Mouse (Mus musculus): ENCODE results near the gene Chic2.

Gene Chic2

GRCm38 (mm10) chr5:75044310-75044904, at the start of gene Chic2:
Gene Chic2, minus strand, starts transcription at chr5:75044774.
- DNase-seq (ENCODE audit: inconsistent ontology term): peak; percentile 84

- no peak for DNase-seq (ENCODE audit: inconsistent ontology term)
These were observed 41.3 kb upstream of the Chic2 start for GRCm38 (mm10) chr5:75085906-75086305.

DNA sequence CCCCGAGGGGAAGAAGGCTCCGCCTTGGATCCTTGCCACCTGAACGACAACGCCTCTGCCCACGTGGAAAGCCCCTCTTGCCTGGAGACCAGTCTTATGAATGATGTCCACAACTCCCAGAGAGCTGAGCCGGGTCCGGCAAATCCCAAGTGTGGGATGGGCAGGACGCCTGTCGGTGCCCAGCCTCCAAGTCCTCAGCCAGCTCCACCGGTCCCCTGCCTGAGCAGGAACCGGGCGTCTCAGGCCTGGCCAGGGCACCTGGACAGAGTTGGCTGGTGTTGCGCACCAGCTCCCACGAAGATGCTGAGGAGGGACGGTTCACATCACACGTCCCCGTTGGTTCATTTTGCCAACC, 40.9 kb upstream of the Chic2 start:
- no peak for DNase-seq (ENCODE audit: inconsistent ontology term)

- DNase-seq (ENCODE audit: inconsistent ontology term): no peak
These were observed 40.4 kb upstream of the Chic2 start for GRCm38 (mm10) chr5:75084871-75085520.

DNA sequence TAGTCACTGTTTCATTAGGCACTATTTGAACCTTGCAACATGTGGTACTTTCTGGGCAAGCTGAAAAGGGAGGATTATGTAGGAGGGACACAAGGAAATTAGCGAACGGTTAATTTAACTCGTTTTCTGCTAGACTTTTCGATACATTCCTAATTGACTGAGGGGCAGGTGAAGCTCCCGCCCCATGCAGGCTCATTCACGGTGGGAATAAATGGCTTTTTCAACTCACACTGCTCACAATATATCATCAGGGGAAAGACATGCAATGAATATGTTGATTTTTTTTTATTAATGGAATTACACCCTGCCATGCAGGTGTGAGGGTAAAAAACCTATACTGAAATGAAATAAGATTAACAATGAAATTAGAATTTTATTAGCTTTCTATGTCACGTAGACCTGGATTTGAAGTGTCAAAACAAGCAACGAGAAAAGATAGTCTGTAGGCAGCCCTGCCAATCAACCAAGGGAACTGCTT, 39.9 kb upstream of the Chic2 start:
- no peak for DNase-seq (ENCODE audit: inconsistent ontology term)

- DNase-seq (ENCODE audit: inconsistent ontology term): peak; percentile 40
These were observed 39.2 kb upstream of the Chic2 start for GRCm38 (mm10) chr5:75083591-75084392.

GRCm38 (mm10) chr5:75083061-75083460, 38.5 kb upstream of the Chic2 start:
- DNase-seq (ENCODE audit: inconsistent ontology term): no peak

DNA sequence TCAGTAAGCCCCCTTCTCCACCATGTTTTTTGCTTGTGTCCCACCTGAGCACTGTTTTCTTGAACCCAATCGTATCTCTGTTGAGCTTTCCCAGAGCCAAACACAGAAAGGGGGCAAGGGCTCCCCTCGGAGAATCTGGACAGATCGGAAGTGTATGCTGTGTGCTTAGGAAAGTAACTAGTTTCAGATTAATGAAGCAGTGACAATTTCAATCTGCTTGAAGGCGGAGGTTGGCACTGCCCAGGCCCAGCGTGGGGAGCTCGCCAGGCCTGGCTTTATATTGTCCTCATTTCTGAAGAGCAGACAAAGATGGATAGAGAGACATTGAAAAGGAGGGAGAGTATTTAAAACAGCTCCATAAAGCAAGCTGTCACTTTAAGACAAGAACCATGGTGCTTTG, 37.9 kb upstream of the Chic2 start:
- DNase-seq (ENCODE audit: inconsistent ontology term): no peak

GRCm38 (mm10) chr5:75079564-75079963, 35.0 kb upstream of the Chic2 start:
- DNase-seq (ENCODE audit: inconsistent ontology term): no peak

DNA sequence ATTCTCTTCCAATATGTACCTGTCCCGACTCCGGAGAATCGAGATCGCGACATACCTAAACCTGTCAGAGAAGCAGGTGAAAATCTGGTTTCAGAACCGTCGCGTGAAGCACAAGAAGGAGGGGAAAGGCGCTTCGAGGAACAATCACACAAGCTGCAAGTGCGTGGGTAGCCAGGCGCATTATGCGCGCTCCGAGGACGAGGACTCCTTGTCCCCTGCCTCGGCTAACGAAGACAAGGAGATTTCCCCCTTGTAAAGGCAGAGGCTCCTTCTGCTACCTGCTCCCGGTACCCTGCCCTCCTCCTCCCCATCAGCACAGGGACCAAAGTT, 32.4 kb upstream of the Chic2 start:
- DNase-seq (ENCODE audit: inconsistent ontology term): no peak

DNA sequence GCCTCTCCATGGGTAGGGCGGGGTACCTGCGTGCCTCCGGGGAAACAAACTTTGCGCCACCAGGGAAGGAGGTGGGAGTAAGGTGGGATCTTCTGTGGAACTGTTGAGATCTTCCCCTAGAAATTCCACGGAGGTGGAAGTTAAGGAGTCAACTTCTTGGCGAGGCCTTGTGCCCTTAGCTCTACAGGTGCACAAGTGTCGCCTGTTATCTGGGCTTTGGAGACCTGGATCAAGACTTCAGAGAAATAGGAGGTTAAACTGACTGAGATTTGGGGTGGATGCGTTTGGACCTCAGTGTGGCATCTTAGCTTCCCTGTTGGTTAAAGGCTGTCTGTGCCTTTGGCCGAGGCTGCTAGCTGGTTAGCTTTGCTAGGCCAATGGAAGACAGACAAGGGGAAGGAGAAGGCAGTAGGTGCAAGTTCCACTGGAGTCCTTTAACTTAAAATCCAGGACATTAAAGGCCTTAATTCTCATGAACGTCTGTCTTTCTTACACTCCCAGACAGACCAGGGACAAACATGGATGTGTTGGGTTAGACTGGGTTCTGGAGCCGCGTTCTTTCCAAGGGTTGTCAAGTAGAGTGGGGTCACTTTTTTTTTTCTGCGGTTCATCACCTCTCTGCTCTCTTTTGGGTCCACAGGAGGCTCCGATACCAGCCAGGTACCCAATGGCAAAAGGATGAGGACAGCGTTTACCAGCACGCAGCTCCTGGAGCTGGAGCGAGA, 31.9 kb upstream of the Chic2 start:
- DNase-seq (ENCODE audit: inconsistent ontology term): no peak

DNA sequence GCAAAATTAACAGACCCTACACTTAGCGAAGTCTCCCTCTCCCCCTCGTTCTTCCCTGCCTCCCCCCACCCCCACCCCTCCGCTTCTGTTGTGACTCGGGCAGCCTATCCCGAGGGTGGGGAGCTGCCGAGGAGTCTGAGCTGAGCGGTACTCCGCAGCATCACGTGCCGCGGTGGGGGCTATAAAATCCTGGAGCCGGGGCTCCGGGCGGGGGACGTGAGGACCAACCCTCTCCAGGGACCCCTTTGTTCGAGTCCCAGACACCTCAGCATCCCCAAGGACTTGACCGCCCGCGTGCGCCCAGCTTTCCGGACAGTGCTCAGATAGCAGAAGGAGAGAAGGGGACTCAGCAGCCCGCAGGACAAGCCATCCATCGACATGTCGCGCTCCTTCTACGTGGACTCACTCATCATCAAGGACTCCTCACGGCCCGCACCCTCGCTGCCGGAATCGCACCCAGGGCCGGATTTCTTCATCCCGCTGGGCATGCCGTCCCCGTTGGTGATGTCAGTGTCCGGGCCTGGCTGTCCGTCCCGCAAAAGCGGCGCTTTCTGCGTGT, 30.9 kb upstream of the Chic2 start, which contains the start of gene Gsx2:
TSS of gene Gsx2 (plus strand) at position 219 of the 559 bp plus-strand sequence.
- no peak for DNase-seq (ENCODE audit: inconsistent ontology term)

DNA sequence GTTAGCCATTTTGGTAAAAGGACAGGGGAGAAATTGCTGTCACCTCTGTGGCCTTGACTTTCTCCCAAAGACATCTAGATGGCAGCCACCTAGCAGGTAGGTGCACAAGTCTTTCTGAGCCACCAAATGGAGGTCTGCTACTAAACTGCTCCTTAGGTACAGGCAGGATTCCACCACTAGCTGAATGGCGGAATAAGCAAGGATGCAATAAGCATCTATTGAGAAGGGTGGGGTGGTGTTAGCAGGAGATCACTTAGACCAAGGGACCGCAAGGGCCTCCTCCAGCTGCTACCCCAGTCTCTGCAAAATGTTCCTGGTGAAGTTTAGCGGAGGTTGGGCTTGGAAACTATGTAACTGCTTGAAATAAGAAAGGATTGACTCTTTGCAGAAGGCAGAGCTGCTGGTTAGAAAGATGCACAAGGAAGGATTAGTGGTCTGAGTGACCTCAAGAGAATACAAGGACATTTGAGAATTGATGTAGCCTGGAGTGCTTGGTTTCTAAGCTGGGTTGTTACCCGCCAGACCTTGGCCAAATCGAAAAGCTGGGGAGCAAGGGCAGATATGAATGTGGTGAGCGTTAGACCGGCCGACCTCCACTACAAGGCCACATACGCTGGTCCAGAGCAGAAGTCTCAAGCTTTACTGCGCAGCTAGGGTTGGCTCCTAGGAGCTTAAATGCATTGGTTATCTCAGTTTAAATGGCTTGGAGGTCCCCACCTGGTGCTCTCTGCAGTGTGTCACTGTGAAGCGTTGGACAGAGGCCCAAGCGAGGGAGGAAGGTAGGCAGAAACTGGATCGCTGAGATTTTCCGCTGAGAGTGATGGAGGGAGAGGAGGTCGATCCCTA, 30.2 kb upstream of the Chic2 start:
- DNase-seq (ENCODE audit: inconsistent ontology term): no peak

DNA sequence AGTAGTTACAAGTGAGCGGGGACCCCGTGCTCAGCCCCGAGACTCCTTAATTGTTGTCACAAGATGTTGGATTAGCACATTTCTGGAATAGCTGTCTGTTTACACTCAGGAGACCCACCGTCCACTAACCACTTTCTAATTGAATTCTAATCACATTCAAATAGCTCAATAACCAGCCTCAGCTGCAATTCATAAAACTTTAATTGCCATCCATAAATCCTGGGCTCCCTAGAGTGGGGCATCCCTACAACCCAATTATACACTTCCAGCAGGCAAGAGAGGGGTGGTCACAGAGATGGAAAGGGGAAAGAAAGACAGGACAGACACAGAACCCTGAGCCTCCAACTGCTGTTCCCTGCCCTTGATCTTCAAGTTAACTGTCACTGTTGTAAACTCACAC, 29.6 kb upstream of the Chic2 start:
- DNase-seq (ENCODE audit: inconsistent ontology term): no peak

DNA sequence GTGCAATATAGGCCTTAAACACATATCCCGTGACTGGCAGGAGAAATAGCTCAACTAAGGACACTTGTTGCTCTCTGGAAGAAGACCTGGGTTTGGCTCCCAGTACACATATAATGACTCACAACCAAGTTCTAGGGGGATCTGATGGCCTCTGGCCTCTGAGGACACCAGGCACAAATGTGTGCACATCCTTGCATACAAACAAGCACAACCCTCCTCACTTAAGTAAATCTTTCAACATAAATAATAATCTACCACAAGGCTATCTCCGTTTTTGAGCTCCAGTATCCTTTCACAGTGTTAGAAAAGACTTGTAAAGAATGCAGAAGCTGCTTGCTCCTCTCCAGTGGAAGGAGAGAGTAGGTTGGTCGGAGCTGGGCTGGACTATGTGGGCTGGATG, 29.1 kb upstream of the Chic2 start:
- DNase-seq (ENCODE audit: inconsistent ontology term): no peak

- no peak for DNase-seq (ENCODE audit: inconsistent ontology term)
These were observed 28.6 kb upstream of the Chic2 start for GRCm38 (mm10) chr5:75073167-75073566.

DNA sequence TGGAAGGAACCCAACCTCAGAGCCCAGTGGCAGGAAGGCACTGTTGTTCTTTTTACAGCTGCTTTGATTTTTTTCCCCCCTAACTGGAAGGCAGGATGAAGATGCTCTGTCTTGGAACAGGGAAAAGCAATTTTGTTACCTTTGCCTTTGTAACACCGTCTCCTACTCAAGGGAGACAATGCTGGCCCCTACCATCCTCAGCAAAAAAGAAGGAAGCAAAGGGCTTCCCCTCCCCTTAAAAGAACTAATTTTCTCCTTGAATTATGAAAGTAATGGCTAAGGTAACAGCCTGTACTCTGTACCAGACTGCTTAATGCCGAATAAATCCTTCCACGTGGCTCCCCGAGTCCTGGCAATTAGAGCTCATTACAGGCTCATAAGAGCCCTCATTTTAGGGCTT, 28.0 kb upstream of the Chic2 start:
- DNase-seq (ENCODE audit: inconsistent ontology term): no peak

DNA sequence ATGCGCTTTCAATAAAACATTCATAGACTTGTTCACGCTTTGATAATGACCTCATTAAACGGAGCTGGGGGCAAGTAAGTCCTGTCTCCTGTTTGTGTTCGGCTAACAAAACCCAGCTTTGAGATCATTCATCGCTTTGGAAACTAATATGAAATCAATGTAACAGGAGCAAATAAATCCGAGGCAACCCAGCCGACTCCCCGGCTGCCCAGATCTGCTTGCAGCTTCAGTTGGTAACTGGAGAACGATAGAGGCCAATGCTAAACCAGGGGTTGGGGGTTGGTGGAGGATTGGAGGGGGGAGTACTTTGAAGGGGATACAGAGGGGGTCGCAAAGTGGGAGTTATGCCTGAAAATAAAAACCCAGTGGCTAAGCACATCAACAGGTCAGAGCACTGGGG, 27.4 kb upstream of the Chic2 start:
- no peak for DNase-seq (ENCODE audit: inconsistent ontology term)

- peak; percentile 22 for DNase-seq (ENCODE audit: inconsistent ontology term)
These were observed 26.2 kb upstream of the Chic2 start for GRCm38 (mm10) chr5:75070656-75071375.

- no peak for DNase-seq (ENCODE audit: inconsistent ontology term)
These were observed 25.6 kb upstream of the Chic2 start for GRCm38 (mm10) chr5:75070132-75070531.
